Mouse (Mus musculus) lung, adult 18-20 months (tissue): ENCODE measurements around the gene Hdac7.
"Not testable (repeated sequence)": the region's sequence is repeated elsewhere in the genome, so short reads cannot be mapped to it uniquely, and the experiment has no call there.

Experiments used
- DNase-seq, 2 experiments: peaks; one replicate each; pipeline ENCODE4 v3.0.0; 2022; ENCODE audit warnings: mixed read lengths in 2 of 2

The Hdac7 gene

DNA sequence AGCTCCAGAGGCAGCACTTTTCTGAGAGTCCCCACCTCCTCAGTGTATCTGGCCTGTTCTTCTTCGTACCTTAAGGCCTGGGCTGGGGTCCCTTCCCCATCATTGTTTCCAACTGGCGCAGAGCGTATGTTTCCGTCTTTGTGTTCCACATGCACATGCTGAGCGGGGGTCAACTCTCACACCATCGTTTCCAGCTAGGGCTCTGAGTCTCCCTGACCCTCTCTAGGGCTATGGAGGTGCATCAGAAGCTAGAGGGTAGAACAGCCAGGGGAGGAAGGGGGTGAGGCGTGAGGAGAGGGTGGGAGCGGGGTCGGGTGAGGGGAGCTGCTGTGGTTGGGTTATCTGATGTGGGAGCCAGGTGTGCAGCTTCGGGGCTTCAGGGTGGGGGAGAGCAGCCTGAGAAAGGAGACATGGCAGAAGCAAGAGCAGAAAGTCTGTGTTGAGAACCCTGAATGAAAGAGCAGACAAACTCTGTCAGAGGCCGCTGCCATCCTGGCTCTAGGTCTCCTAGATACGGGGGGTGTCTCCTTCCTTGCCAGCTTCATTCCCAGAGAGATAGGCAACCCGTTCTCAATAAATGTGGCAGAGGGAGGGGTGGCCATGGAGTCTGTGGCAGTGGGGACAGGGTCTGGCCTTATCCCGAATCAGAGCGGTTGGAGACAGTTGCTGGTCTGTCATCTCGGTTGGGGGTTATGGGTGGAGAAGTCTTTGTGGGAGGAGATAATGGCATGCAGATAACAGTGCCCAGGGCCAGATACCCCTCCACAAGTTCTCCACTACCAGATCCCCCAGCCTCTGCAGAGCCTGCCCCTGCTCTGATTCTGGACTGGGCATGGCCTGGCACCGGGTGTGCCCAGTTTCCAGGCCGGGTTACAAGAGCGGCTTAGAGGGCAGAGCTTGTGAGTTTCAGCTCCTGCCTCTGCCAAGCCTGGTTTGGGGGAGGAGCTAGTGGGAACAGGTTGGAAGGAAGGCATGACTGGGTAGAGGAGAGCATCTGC, at the start of gene Hdac7:
Hdac7 (minus strand) TSS at position 466 of the 998 bp plus-strand sequence.
- peak; percentile 70 to 78 for DNase-seq

DNA sequence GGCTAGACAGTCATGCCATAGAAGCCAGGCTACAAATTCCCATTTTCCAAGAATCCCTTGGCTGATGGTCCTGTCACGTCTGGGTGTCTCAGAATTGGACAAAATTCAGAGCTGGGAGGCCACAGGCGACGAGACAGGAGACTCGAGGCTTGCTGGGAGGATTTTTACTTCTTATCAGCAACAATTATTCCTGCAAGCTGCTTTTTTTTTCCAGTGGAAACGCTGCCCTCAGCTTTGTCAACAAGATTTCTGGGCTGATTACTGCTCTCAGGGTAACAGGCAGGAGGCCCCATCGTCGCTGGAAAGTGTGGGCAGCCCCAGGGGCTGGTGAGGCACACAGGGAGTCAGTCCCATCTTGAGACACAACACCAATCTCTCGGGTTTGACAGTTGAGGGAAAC, 48.2 kb upstream of the Hdac7 start:
- no peak for DNase-seq

- no peak for DNase-seq
Measured at GRCm38 (mm10) chr15:97890450-97890849, 46.1 kb upstream of the Hdac7 start.

GRCm38 (mm10) chr15:97890017-97890416, 45.7 kb upstream of the Hdac7 start:
- no peak for DNase-seq

- DNase-seq, result no peak
Measured at GRCm38 (mm10) chr15:97887541-97888016, 43.3 kb upstream of the Hdac7 start.

GRCm38 (mm10) chr15:97881423-97881822, 37.1 kb upstream of the Hdac7 start:
- no peak for DNase-seq

- DNase-seq, result no peak
Measured at GRCm38 (mm10) chr15:97880441-97880840, 36.1 kb upstream of the Hdac7 start.

- DNase-seq, result no peak
Measured at GRCm38 (mm10) chr15:97878696-97879328, 34.5 kb upstream of the Hdac7 start.

DNA sequence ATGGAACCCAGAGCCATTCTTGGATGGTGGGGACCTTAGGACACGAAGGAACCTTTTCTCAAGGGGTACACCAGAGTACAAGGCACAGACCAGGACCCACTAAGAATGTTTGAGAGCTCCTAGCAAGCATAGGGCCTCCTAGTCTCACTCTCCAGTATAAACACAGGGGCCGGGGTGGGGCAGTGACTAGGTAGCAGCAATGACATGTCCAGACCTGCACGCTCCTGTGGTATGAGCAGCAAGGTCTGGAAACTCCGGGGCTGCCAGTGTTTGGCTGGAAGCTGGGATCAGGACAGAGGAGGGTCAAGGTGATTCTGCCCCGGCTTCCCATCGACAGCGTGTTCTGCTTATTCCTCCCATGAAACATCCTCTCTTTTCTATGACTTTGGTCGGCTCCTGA, 31.5 kb upstream of the Hdac7 start:
- peak in 1 of 2 experiments; percentile 29 for DNase-seq

GRCm38 (mm10) chr15:97873717-97874116, 29.4 kb upstream of the Hdac7 start:
- DNase-seq, result no peak

DNA sequence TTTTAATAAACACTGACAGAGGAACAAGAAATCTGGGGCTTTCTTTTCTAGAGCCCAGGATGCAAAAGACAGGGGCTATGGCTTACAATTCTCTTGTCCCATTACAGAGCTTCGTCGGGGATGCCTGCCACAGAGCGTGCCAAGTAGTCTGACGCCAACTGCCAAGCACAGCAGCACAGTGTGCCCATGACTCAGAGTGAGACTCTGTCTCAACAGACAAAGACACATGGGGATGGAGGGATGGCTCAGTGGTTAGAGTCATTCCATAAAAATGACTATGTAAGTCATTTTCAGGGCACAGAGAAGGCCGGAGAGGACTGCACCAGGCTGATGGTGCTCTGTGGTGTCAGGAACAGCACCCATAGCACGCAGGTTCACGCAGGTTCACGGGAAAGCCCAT, 27.9 kb upstream of the Hdac7 start:
- DNase-seq, result no peak

DNA sequence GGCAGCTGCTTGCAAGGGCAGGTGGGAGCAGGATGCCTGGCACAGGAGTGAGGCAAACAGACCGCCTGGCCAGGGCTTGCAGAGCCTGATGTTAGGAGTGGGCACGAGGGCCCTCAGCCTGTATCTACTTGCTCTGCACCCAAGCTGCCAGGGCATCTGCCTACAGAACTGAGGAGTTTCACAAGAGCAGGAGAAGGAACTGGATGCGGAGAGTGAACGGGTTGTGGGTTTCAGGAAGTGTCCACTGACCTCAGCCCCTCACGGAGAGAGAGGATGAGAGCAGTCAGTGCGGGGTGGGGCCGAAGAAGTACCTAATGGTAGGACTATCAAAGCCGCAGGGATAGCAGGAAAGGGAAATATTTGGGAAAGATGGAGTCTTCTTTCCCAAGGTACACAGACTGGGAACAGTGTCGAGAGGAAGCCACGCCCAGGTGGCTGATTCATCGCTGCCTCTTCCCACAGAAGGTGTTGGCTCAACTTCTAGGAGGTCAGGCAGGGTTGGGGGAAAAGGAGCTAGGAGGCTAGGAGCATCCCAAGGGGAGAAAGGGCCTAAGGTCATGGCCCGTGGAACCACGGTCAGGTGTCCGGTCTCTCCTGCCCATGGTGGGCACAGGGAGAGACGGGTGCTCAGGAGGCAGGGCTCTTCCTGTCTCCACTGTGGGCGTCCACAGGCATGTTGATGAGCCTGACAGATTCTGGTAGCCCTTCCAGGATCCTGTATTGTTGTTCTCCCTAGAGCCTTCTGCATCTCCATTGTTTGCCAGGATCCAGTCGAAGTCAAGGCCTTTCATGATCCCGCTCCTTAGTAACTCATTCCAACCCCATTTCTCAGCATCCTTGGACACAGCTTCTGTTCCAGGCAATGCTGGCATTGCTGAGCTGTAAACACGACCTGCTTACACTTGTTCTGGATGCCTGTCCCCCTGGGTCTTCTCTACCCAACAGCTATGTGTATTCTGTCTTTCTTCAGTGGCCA, 27.0 kb upstream of the Hdac7 start:
- no peak for DNase-seq

- DNase-seq, result not testable (repeated sequence)
Measured at GRCm38 (mm10) chr15:97870116-97870515, 25.8 kb upstream of the Hdac7 start.

DNA sequence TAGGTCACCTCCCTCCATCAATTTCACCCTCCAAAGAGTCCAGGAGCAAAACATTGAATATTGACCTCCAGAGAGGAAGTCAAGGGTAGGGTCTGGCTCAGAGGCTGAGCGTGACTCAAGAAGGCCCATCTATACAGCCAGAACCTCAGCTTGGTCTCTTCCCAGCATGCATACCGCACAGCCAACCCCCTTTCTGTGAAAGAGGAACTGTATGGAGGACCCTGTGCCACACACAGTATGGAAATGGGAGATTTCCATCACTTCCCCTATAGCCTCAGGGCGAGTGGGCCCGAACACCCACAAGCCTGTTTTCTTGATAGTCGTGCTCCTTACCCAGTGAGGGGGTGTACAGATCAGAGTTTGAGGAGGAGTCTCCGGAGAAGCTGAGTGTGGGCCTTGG, 24.7 kb upstream of the Hdac7 start:
- no peak for DNase-seq

DNA sequence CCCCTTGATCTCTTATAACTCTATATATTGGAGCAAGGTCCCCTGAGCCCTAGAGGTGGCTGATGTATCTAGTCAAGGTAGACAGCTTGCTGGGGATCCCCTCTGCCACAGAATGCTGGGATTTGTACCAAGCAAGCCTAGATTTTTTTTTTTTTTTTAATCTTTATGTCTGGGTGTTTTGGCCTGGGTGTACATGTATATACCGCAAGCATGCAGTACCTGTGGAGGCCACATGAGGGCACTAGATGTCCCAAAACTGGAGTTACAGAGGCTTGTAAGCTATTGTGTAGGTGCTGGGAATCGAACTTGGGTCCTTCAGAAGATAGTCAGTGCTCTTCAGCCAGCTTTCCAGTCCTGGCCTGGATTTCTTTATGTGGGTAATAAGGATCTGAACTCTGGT, 21.7 kb upstream of the Hdac7 start:
- DNase-seq, result no peak

- no peak for DNase-seq
Measured at GRCm38 (mm10) chr15:97865175-97865574, 20.9 kb upstream of the Hdac7 start.

DNA sequence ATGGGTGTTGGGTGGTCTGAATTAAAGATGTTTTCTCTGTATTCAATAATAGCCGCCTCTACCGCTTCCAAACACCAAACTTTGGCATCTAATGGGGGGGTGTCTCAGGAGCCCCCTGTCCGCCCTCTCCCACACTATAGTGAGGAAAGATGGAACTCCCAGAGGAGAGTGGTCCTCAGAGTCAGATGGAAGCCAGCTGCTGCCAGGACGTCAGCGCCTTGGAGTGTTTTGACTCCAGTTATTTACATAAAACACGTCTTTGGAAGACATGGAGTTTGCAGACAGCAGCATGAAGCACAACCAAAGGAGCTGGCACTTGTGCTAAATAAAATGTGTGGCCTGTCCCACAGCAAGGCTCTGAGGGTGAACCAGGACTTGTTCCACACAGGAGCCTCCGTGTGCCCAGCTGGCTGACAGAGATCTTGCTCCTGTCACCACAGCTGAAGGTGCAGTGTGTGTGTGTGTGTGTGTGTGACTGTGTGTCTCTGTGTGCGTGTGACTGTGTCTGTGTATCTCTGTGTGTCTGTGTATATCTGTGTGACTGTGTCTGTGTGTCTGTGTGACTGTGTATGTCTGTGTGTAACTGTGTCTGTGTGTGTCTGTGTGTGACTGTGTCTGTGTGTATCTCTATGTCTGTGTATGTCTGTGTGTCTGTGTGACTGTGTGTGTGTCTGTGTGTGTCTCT, 20.2 kb upstream of the Hdac7 start:
- no peak for DNase-seq

DNA sequence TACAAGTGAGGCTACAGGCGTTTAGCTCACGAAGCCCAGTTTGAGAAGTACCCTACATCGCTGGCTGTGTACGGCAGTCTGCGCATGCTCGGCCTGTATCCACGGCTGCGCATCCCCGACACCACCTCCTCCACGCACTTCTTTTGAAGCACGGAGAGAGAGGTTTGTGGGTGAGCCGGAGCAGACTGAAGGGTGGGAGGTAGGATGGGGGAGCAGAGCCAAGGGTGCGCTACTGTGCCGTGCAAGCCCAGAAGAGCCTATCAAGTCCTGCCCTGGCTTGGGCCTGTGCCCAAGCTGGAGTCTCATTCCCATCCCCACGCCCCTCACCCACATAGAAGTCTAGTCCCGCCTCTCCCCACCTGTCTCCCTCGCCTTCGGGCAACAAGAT, 19.2 kb upstream of the Hdac7 start:
- DNase-seq, result no peak

GRCm38 (mm10) chr15:97862881-97863493, 18.7 kb upstream of the Hdac7 start:
- no peak for DNase-seq

GRCm38 (mm10) chr15:97860353-97860752, 16.1 kb upstream of the Hdac7 start:
- no peak for DNase-seq

DNA sequence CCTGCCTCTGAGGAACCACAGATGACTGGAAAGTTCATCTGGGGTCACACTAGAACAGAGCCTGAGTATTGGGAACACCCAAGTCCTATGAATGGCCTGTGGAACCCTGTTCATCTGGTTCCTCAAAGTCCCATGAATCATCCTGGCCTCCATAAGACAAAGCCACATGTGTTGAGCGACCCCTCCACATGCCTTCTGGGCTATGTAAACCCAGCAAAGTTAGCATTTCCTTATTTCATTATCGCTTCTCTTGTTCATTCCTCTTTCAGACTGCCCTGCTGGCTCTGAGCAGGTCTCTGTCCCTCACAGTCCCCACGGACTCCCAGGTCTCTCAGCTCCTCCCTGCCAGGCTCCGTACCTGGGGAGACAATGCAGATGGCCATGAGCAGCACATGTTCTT, 14.1 kb upstream of the Hdac7 start:
- DNase-seq, result no peak

GRCm38 (mm10) chr15:97854551-97854950, 10.2 kb upstream of the Hdac7 start:
- DNase-seq, result no peak
